Mouse (Mus musculus): Measurements from ENCODE around the gene Tiam1.

The Tiam1 gene

DNA sequence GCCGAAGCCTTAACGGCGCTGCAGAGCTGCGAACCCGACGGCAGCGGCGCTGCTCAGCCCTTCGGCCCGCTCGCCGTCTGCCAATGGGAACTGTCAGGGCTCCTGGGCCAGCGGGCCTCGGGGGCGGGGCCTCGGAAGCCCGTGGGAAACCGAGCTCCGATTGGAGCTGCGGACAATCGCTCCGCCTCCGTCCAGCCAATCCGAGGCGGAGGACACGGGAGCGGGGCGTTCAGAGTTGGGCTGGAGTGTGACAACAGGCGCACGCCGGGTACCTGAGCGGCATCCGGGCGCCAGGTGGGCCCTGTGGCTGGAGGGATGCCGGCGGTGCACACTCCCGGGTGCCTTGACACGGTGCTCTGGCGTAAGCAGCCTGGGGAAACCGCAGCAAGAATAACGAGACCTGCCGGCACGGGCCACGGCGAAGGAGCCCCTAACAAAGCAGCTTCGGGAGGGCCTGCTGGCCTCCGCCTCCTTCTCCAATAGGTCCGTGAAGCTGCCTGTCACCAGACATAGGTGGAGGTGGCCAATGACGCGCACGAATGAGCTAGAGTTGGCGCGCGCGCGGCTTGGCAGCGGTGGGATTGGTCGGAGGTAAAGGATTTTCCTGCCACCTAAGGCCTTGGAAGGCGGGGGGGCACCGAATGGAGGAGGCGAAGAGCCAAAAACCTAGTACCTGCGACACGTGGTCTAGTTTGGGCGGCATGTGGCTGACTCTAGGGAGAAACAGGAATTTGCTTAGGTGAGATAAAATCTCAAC is at the start of gene Tiam1:
Gene Tiam1 (minus strand): TSS at position 10 of the 757 bp plus-strand sequence.
- DNase-seq (ENCODE audit: low read depth, low spot score), result peak; percentile 88

DNA sequence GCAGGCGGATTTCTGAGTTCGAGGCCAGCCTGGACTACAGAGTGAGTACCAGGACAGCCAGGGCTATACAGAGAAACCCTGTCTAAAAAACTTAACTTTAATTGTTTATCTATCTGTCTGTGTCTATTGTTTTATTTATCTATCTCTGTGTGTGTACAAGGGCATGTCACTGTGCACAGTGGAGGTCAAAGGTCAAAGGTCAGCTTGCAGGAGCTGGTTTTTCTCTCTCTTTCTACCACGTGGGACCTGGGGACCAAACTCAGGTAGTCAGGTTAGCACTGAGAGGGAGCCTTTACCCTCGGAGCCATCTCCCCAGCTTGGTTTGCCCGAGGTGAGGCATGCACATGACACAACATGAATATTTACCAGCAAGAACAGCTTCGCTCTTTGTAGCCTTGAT is 47.7 kb upstream of the Tiam1 start:
- DNase-seq (ENCODE audit: low read depth, low spot score), result no peak

DNA sequence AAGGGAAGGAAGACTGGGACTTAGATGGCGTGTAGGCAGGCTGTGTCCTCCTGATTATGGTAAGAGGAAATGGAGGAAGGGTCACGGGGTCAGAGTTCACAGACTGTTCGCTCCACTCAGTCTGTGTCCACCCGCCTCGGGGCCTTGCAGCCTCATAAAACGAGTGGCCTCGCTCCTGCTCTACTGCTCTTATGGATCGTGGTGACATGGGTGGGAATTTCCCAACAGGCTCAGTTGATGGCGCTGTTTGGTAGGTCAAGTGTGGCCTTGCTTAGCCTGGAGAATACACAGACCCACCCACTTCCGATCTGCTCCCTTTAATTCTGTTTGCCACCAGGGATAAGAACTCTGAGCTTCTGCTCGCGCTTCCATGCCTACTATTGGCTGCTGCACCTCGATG is 43.9 kb upstream of the Tiam1 start:
- DNase-seq (ENCODE audit: low read depth, low spot score), result no peak

- DNase-seq (ENCODE audit: low read depth, low spot score), result peak; percentile 34
These were observed 42.5 kb upstream of the Tiam1 start for GRCm38 (mm10) chr16:90185928-90186588.

DNA sequence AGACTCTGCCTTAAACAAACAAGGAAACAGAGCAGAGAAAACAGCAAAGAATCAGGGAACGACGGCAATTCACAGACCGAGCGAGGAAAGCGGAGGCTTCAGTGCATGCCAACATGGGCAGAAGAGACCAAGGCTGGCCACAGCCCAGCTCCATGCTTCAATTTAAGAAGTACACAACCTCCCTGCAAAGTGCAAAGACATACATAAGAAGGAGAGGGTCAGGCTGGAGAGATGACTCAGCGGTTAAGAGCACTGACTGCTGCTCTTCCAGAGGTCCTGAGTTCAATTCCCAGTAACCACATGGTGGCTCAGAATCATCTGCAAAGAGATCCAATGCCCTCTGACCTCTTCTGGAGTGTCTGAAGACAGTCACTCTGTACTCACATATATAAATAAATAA is 40.6 kb upstream of the Tiam1 start:
- no peak for DNase-seq (ENCODE audit: low read depth, low spot score)

GRCm38 (mm10) chr16:90181673-90182072 is 38.1 kb upstream of the Tiam1 start:
- no peak for DNase-seq (ENCODE audit: low read depth, low spot score)

DNA sequence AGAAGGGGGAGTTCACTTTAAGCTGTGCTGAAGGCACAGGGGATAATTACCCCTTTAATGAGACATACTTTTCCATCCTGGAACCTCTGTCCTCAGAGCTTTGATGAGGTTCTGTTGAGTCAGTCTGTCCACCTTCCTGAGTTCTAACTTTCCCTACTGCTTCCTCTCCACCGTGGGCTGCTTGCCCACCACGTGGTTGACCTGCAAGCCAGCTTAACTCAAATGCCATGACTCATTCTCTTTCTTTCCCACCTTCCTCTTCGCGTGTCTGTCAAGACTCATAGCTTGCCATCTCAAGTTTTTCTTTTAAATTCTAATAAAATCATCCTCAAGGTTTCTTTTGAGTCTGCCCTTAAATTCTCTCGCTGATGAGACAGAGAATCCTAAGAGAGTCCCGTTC is 37.4 kb upstream of the Tiam1 start:
- no peak for DNase-seq (ENCODE audit: low read depth, low spot score)

DNA sequence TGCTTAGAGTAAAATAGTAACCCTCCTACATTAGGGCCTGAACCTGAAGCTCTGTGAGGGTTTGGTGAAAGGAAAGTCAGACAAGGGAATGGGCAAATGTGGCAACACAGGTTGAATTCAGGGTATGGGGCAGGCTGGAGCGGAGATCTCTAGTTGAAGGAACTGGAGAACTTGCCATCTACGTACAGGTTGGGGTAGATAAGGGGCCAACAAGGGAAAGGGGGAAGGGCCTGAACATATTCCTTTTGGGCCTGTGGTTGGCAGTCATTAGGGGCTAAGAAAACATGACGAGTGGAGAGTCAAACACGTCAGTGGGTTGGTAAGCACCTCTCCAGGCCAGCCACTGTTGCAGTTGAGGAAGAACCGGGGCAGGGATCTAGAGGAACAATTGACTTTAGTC is 36.3 kb upstream of the Tiam1 start:
- DNase-seq (ENCODE audit: low read depth, low spot score), result no peak

DNA sequence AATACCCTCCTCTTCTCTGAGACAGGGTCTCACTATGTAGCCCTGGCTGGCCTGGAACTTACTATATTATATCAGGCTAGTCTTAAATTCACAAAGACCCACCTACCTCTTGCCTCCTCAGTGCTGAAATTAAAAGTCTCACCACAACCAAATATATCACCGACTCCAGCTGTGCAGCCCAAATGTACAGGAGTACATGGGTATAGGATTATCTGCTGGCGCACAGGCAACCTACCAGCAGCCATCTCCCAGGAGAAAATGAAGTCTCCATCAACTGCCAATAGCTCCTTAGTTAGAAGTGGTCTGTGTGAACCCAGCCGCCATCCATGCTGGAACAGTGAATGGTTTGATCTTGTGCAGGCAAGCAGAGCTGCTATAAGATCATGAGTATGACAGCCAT is 34.8 kb upstream of the Tiam1 start:
- DNase-seq (ENCODE audit: low read depth, low spot score), result no peak

DNA sequence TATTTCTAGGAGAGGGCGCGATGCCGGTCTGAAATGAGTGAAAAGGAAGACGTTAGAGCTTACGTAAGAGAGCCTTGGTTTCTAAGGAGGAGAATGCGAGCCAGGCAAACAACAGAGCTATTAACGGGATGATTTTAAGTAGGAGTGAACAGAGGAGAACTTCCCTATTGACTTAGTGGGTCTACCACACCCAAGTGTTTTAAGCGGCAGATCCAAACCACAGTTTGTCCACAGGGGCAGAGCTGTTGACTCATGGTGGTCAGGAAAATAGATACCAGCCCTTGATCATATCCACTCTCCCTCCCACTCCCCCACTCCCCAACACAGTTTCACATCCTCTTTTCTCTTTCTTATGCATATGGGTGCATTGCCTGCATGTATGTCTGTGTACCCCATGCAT is 33.9 kb upstream of the Tiam1 start:
- peak; percentile 41 for DNase-seq (ENCODE audit: low read depth, low spot score)

DNA sequence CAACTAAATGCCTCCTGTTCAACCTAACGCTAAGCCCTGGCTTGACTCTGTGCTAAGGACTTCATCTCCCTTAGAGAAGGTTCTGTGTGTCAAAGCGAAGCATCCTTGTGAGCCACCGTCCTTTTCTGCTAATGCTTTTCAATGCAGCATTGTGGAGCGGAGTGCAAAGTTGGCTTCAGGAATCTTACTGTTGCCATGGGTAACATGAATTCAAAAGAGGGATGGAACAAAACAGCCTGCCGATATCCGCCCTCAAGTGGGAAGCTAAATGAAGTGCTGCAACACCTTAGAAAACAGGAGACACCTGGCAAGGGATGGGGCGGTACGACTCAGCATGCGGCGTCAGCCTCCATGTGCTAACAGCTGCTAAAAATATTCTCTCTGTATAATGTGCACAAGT is 32.9 kb upstream of the Tiam1 start:
- DNase-seq (ENCODE audit: low read depth, low spot score), result no peak

DNA sequence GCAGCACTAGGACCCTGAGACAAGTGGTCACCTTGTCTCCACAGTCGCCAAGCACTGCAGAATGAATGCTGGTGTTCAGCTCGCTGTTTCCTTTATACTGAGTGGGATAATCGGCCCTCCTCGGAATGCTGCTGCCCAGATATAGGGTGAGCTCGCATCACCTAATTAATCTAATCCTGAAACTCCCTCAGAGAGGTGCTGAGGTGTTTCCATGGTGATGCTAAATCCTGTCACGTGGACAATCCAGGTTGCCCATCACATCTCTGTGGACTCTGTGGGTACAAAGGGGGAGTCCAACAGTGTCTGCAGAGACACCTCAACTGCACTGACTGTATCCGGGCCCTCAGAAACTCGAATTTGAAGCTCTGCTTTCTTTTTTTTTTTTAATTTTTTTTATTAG is 27.8 kb upstream of the Tiam1 start:
- DNase-seq (ENCODE audit: low read depth, low spot score), result no peak

DNA sequence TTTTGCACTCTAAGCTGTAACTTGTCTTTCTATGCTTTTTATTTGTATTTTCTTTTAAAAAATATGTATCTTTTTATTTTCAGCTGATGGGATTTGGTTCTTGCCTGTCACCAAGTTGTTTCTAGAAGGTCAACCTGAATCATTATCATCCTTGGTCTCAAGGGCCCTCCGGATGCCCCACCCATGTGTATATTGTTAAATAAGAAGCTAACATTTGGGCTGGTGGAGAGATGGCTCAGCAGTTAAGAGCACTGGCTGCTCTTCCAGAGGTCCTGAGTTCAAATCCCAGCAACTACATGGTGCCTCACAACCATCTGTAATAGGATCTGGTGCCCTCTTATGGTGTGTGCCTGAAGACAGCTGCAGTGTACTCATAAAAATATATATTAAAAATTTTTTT is 27.1 kb upstream of the Tiam1 start:
- DNase-seq (ENCODE audit: low read depth, low spot score), result no peak

DNA sequence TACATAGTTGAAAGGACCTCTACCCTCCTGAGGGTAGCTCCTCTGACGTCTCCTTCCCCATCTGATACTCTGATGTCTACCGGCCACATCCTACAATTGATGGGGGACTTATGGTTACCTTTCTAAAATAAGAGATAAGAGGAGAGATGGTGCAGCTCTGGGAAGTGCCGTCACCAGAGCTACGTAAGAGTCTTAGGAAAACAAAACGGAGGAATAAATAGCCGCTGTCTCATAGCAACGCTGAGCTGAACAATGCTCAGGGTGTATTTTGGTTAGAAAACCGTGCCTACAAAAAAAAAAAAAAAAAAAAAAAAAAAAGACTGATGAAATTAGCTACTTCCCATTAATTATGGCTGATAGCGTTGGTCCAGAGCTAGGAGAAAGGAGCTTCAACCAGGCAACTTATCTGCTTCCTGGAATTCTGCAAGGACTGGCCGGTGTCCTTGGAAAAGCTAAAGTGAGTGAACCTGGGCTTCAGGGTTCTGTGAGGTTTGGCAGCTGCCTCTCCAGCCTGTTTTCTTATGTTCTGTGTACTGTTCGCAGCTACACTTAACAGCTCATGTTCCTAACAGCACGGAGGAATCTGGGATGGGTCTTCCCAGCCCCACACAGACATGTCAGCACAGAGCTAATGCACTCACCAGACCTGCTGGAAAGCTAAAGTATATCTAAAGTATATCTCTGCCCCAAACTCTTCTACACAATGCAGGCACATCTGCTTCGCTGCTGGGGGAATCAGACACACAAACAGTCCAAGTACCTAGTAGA is 26.5 kb upstream of the Tiam1 start:
- DNase-seq (ENCODE audit: low read depth, low spot score), result no peak

GRCm38 (mm10) chr16:90167646-90168045 is 24.1 kb upstream of the Tiam1 start:
- peak; percentile 56 for DNase-seq (ENCODE audit: low read depth, low spot score)

DNA sequence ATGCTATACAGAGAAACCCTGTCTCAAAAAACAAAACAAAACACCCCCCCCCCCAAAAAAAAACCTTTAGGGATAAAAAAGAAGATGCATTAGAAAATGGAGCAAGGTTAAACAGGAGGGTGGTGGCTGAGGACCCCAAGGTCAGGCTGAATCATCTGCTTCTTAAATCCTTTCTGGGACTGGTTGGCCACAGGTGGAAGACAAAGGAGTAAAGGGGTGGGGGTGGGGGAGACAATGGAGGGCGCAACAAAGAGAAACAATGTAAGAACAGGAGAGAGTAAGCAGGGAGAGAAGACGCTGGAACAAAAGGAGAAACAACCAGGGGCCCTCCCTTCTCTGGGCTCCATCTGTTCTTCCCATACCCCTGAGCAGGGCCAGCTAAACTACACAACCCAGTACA is 21.9 kb upstream of the Tiam1 start:
- DNase-seq (ENCODE audit: low read depth, low spot score), result no peak

GRCm38 (mm10) chr16:90164942-90165341 is 21.4 kb upstream of the Tiam1 start:
- no peak for DNase-seq (ENCODE audit: low read depth, low spot score)

GRCm38 (mm10) chr16:90155080-90155479 is 11.5 kb upstream of the Tiam1 start:
- no peak for DNase-seq (ENCODE audit: low read depth, low spot score)

- no peak for DNase-seq (ENCODE audit: low read depth, low spot score)
These were observed 7.3 kb upstream of the Tiam1 start for GRCm38 (mm10) chr16:90150820-90151219.

DNA sequence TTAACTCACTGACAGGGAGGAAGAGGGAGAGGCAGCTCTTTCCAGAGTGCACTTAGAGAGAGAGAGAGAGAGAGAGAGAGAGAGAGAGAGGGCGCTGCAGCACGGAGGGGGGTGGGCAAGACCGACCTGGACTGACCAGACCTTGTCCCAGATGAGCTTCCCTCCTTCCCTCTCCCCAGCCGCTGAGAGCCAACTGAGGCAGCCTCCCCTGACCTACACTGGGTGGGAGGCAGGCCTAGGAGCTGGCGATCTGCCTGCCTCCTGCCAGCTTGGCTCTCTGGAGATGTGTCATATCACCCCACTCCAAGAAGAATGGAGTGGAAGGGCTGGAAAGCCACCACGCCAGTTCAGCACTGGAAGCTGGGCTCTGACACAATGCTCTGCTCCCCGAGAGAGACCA is 6.6 kb upstream of the Tiam1 start:
- no peak for DNase-seq (ENCODE audit: low read depth, low spot score)

- no peak for DNase-seq (ENCODE audit: low read depth, low spot score)
These were observed 5.8 kb upstream of the Tiam1 start for GRCm38 (mm10) chr16:90149335-90149734.

GRCm38 (mm10) chr16:90145244-90145643 is 1.7 kb upstream of the Tiam1 start:
- DNase-seq (ENCODE audit: low read depth, low spot score), result no peak

GRCm38 (mm10) chr16:90144541-90144940 is 972 bp upstream of the Tiam1 start:
- DNase-seq (ENCODE audit: low read depth, low spot score), result no peak
